Mouse (Mus musculus): Measurements from ENCODE around the gene Slc12a6. TPM values are rescaled to one million over a fixed set of nuclear protein-coding genes. Genes with fewer than 3 reads are reported as not detected.

Gene Slc12a6
- polyA plus RNA-seq, 1 experiment from 2014 or later, result 17.2 TPM

- Histone ChIP-seq H3K9ac (no peak overlapping the region), H3K36me3 (replicated peaks) (peaks cover 58% of the 10 kb centered on the region), H3K9me3 (no peaks in the 10 kb centered on the region), H3K4me3 (replicated peaks) (no peak overlapping the region), H3K27me3 (no peaks in the 10 kb centered on the region), H3K4me2 (no peak overlapping the region), H3K27ac (no peak overlapping the region), H3K4me1 (no peaks in the 10 kb centered on the region)
- ATAC-seq (ENCODE audit: low FRiP score), result no peak
- WGBS, result 94% methylated on average over 7 of the region's 7 CpGs
Measured at GRCm38 (mm10) chr2:112353685-112354455, 88.2 kb downstream of the Slc12a6 start.

GRCm38 (mm10) chr2:112359611-112360010, 94.0 kb downstream of the Slc12a6 start:
- no peak overlapping the region for H3K9ac ChIP-seq
- no peaks in the 10 kb centered on the region for H3K4me1 ChIP-seq
- H3K4me2 ChIP-seq, result no peak overlapping the region
- ATAC-seq (ENCODE audit: low FRiP score), result no peak
- 87% methylated on average over 2 of the region's 2 CpGs for WGBS
- no peak overlapping the region for H3K4me3 ChIP-seq (replicated peaks)
- peaks cover 78% of the 10 kb centered on the region for H3K36me3 ChIP-seq (replicated peaks)
- H3K27me3 ChIP-seq, result no peaks in the 10 kb centered on the region
- no peaks in the 10 kb centered on the region for H3K9me3 ChIP-seq
- H3K27ac ChIP-seq, result no peak overlapping the region

GRCm38 (mm10) chr2:112360012-112360780, 94.6 kb downstream of the Slc12a6 start:
- Histone ChIP-seq H3K4me3 (replicated peaks) (no peak overlapping the region), H3K4me2 (no peak overlapping the region), H3K27ac (no peak overlapping the region), H3K9me3 (no peaks in the 10 kb centered on the region), H3K4me1 (no peaks in the 10 kb centered on the region), H3K27me3 (no peaks in the 10 kb centered on the region), H3K36me3 (replicated peaks) (peaks cover 82% of the 10 kb centered on the region), H3K9ac (no peak overlapping the region)
- no peak for ATAC-seq (ENCODE audit: low FRiP score)
- 94% methylated on average over 12 of the region's 12 CpGs for WGBS

- H3K9ac ChIP-seq, result no peak overlapping the region
- no peak for ATAC-seq (ENCODE audit: low FRiP score)
- no peak overlapping the region for H3K4me3 ChIP-seq (replicated peaks)
- peaks cover 83% of the 10 kb centered on the region for H3K36me3 ChIP-seq (replicated peaks)
- no peak overlapping the region for H3K27ac ChIP-seq
- H3K4me2 ChIP-seq, result no peak overlapping the region
- no peaks in the 10 kb centered on the region for H3K9me3 ChIP-seq
- 86% methylated on average over 2 of the region's 2 CpGs for WGBS
- H3K27me3 ChIP-seq, result no peaks in the 10 kb centered on the region
- H3K4me1 ChIP-seq, result no peaks in the 10 kb centered on the region
Measured at GRCm38 (mm10) chr2:112360781-112361169, 95.2 kb downstream of the Slc12a6 start.

- Histone ChIP-seq H3K4me1 (peaks cover 14% of the 10 kb centered on the region), H3K4me3 (replicated peaks) (peak overlapping the region; percentile 84), H3K27me3 (no peaks in the 10 kb centered on the region), H3K36me3 (replicated peaks) (peaks cover 25% of the 10 kb centered on the region), H3K27ac (no peak overlapping the region), H3K9me3 (no peaks in the 10 kb centered on the region), H3K4me2 (peak overlapping the region; percentile 90), H3K9ac (peak overlapping the region; percentile 81)
- 17% methylated on average over 15 of the region's 15 CpGs for WGBS
- ATAC-seq (ENCODE audit: low FRiP score), result peak; percentile 1; the same call in 1 of the 2 replicates
Measured at GRCm38 (mm10) chr2:112367222-112367621, 101.6 kb downstream of the Slc12a6 start.

GRCm38 (mm10) chr2:112367726-112368673, 102.4 kb downstream of the Slc12a6 start, which contains the start of gene Emc4:
Gene Emc4 (minus strand): TSS chr2:112368027.
- Histone ChIP-seq H3K4me1 (peaks cover 14% of the 10 kb centered on the region), H3K4me2 (peak within 1 kb of the TSS; percentile 90), H3K9me3 (no peaks in the 10 kb centered on the region), H3K27me3 (no peaks in the 10 kb centered on the region), H3K9ac (peak within 1 kb of the TSS; percentile 81), H3K36me3 (replicated peaks) (peaks cover 20% of the 10 kb centered on the region), H3K27ac (peak within 1 kb of the TSS; percentile 87), H3K4me3 (replicated peaks) (peak within 1 kb of the TSS; percentile 84)
- peak; percentile 90 for ATAC-seq (ENCODE audit: low FRiP score)
- WGBS, result 2% methylated on average over 46 of the region's 46 CpGs

- no peak overlapping the region for H3K9ac ChIP-seq
- WGBS, result 80% methylated on average over 5 of the region's 5 CpGs
- H3K4me2 ChIP-seq, result no peak overlapping the region
- peaks cover 14% of the 10 kb centered on the region for H3K4me1 ChIP-seq
- no peak overlapping the region for H3K4me3 ChIP-seq (replicated peaks)
- ATAC-seq (ENCODE audit: low FRiP score), result no peak
- no peaks in the 10 kb centered on the region for H3K9me3 ChIP-seq
- H3K36me3 ChIP-seq (replicated peaks), result 0 out of 2 replicates have a peak, but pooled peaks cover 3% of the 10 kb centered on the region
- peaks cover 1% of the 10 kb centered on the region; the same call in 1 of the 2 replicates for H3K27me3 ChIP-seq
- H3K27ac ChIP-seq, result no peak overlapping the region
Measured at GRCm38 (mm10) chr2:112369941-112370340, 104.3 kb downstream of the Slc12a6 start.

GRCm38 (mm10) chr2:112373141-112373540, 107.5 kb downstream of the Slc12a6 start:
- no peaks in the 10 kb centered on the region for H3K36me3 ChIP-seq (replicated peaks)
- ATAC-seq (ENCODE audit: low FRiP score), result no peak
- peaks cover 4% of the 10 kb centered on the region; the same call in 1 of the 2 replicates for H3K27me3 ChIP-seq
- H3K4me1 ChIP-seq, result no peaks in the 10 kb centered on the region
- no peak overlapping the region for H3K27ac ChIP-seq
- no peak overlapping the region for H3K9ac ChIP-seq
- no peak overlapping the region for H3K4me2 ChIP-seq
- no peak overlapping the region for H3K4me3 ChIP-seq (replicated peaks)
- WGBS, result 63% methylated on average over 4 of the region's 4 CpGs
- no peaks in the 10 kb centered on the region for H3K9me3 ChIP-seq

- 71% methylated on average over 5 of the region's 5 CpGs for WGBS
Measured at GRCm38 (mm10) chr2:112374610-112375009, 109.0 kb downstream of the Slc12a6 start.

GRCm38 (mm10) chr2:112378973-112379898, 113.6 kb downstream of the Slc12a6 start, which contains the start of gene Katnbl1:
Gene Katnbl1 (plus strand): TSS chr2:112379211.
- WGBS, result under 1% methylated on average over 70 of the region's 72 CpGs
- Histone ChIP-seq H3K4me2 (peak within 1 kb of the TSS; percentile 63), H3K4me3 (replicated peaks) (peak within 1 kb of the TSS; percentile 89), H3K9me3 (no peaks in the 10 kb centered on the region), H3K36me3 (replicated peaks) (no peaks in the 10 kb centered on the region), H3K4me1 (peaks cover 9% of the 10 kb centered on the region), H3K27ac (peak within 1 kb of the TSS; percentile 89), H3K9ac (peak within 1 kb of the TSS; percentile 92), H3K27me3 (peaks cover 4% of the 10 kb centered on the region; the same call in 1 of the 2 replicates)
- peak; percentile 100 for ATAC-seq (ENCODE audit: low FRiP score)

More at GRCm38 (mm10) chr2:112374610-112375009, 109.0 kb downstream of the Slc12a6 start:
- no peaks in the 10 kb centered on the region for H3K36me3 ChIP-seq (replicated peaks)
- peaks cover 4% of the 10 kb centered on the region; the same call in 1 of the 2 replicates for H3K27me3 ChIP-seq
- no peak overlapping the region for H3K4me2 ChIP-seq
- H3K9ac ChIP-seq, result no peak overlapping the region
- H3K4me1 ChIP-seq, result no peaks in the 10 kb centered on the region
- ATAC-seq (ENCODE audit: low FRiP score), result no peak
- H3K27ac ChIP-seq, result no peak overlapping the region
- no peaks in the 10 kb centered on the region for H3K9me3 ChIP-seq
- H3K4me3 ChIP-seq (replicated peaks), result no peak overlapping the region

GRCm38 (mm10) chr2:112380131-112380530, 114.5 kb downstream of the Slc12a6 start:
- Histone ChIP-seq H3K27ac (no peak overlapping the region), H3K9me3 (no peaks in the 10 kb centered on the region), H3K36me3 (replicated peaks) (no peaks in the 10 kb centered on the region), H3K4me3 (replicated peaks) (peak overlapping the region; percentile 89), H3K27me3 (peaks cover under 1% of the 10 kb centered on the region; the same call in 1 of the 2 replicates), H3K4me2 (peak overlapping the region; percentile 63), H3K9ac (peak overlapping the region; percentile 92), H3K4me1 (peaks cover 9% of the 10 kb centered on the region)
- WGBS, result 53% methylated on average over 8 of the region's 8 CpGs
- no peak for ATAC-seq (ENCODE audit: low FRiP score)

Measured in forebrain, embryonic 12.5 days (tissue).